Mouse (Mus musculus): ENCODE data around the gene Ankrd26. TPM values are rescaled to one million over a fixed set of nuclear protein-coding genes. Genes with fewer than 3 reads are reported as not detected.

Ankrd26 gene
- polyA plus RNA-seq, 1 experiment from 2014 or later = 18.5 TPM

DNA sequence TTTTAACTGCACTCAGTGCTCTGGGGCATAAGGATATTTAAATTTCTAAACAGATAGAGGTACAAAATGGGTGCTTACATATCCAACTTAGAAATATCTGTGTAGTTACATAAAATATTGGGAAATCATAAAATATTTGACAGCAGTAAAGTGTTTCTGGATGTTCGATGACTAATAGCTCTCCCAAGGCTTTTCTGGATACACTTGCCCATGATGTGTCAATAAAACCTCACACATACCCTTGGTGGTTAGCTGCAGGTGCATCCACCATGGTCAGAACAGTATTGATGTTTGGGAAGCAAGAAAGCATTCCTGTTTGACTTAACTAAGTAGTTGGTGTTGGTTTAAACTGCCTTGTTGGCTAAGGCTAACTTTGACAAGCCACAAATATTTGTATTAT is 104.3 kb downstream of the Ankrd26 start:
- H3K27ac ChIP-seq = no peak overlapping the region

DNA sequence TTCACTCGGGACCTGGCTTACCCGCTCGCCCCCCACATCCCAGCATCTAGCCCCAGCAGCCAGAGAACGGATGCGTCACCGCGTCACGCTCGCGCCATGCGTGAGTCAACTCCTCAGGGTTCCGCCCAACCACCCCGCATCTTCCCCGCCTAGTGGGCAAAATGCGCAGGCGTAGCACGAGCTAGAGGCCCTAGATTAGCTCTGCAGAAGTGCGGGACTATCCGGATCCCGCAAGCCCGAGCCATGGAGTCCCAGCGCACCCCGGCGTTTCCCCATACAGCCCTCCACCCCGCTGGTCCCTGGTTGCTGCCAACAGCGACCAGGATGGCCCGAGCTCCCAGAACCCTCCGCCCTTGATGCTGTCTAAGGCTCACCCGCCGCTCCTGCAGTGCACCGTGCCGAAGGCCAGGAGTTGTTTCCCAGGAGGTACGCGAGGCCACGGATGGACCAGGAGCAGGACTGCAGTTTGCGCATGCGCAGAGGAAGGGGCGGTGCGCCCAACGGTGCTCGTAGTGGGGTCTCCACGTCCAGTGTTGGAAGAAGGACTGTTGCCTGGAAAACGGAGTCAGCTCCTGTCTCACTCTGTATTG is 106.9 kb downstream of the Ankrd26 start, which contains the start of gene Zfp248:
Zfp248 (minus strand) TSS at position 487 of the 590 bp plus-strand sequence.
- Histone ChIP-seq H3K27me3 (ENCODE audit: low read depth, poor library complexity, severe bottlenecking) (no peaks in the 10 kb centered on the region), H3K4me3 (peak within 1 kb of the TSS; percentile 89), H3K4me1 (peaks cover 15% of the 10 kb centered on the region; the same call in 1 of the 2 replicates), H3K9me3 (replicated peaks) (no peaks in the 10 kb centered on the region), H3K36me3 (peaks cover 27% of the 10 kb centered on the region), H3K27ac (peak within 1 kb of the TSS; percentile 97)
- WGBS = under 1% methylated on average over 43 of the region's 43 CpGs
- DNase-seq (ENCODE audit: low spot score) = peak; percentile 95

More for the DNA sequence above, 104.3 kb downstream of the Ankrd26 start:
- WGBS = 89% methylated on average over 1 of the region's 1 CpGs
- no peak for DNase-seq (ENCODE audit: low spot score)
- H3K4me1 ChIP-seq = peaks cover 15% of the 10 kb centered on the region; the same call in 1 of the 2 replicates
- peaks cover 18% of the 10 kb centered on the region for H3K36me3 ChIP-seq
- no peak overlapping the region for H3K4me3 ChIP-seq
- H3K9me3 ChIP-seq (replicated peaks) = no peaks in the 10 kb centered on the region
- H3K27me3 ChIP-seq (ENCODE audit: low read depth, poor library complexity, severe bottlenecking) = no peaks in the 10 kb centered on the region

DNA sequence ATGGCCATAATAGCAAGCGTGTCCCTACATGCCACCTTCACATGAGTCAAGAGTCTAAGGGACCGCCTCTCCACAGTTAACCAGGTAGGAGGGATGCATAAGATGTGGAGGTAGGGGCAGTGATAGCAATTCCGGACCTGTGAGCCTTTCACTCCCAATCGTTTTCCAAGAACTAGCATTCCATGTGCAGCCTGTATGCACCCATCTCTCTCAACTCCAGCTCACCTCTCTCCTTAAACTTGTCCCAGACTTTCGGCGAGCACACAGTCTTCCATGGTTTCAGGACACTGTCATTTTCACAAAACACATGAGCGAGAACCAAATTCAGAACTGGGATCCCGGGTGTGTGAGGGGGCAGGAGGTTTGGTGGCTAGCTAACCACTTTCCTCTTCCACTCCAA is 107.6 kb downstream of the Ankrd26 start:
- WGBS = 53% methylated on average over 8 of the region's 8 CpGs
- H3K27me3 ChIP-seq (ENCODE audit: low read depth, poor library complexity, severe bottlenecking) = no peaks in the 10 kb centered on the region
- H3K4me3 ChIP-seq = peak overlapping the region; percentile 89
- H3K27ac ChIP-seq = peak overlapping the region; percentile 97
- H3K4me1 ChIP-seq = peaks cover 15% of the 10 kb centered on the region; the same call in 1 of the 2 replicates
- H3K36me3 ChIP-seq = peaks cover 27% of the 10 kb centered on the region
- peak; percentile 32 for DNase-seq (ENCODE audit: low spot score)
- no peaks in the 10 kb centered on the region for H3K9me3 ChIP-seq (replicated peaks)

Other genes with a start within 250 kb of the Ankrd26 start
- gene Bms1, start 142.8 kb downstream of the Ankrd26 start, polyA plus RNA-seq (2016; fragmentation: Nextera tagmentation; extraction: Ambion mirVana) = 55.6 and 58.2 TPM in 2 replicates
- gene Zfp248, start 106.7 kb downstream of the Ankrd26 start, polyA plus RNA-seq (2016; fragmentation: Nextera tagmentation; extraction: Ambion mirVana) = 11.5 and 12.3 TPM in 2 replicates
- 8.0 and 11.7 TPM in 2 replicates for gene Zfp9, start 82.9 kb downstream of the Ankrd26 start, polyA plus RNA-seq (2016; fragmentation: Nextera tagmentation; extraction: Ambion mirVana)

All from limb, embryonic 10.5 days (tissue).